Mouse (Mus musculus) T-helper 2 cell (primary cell): ENCODE results near the gene Gm20388.
"Not testable (repeated sequence)": the region's sequence is repeated elsewhere in the genome, so short reads cannot be mapped to it uniquely, and the experiment has no call there.

ENCODE experiments used
- in situ Hi-C: fragments of 300-600 bp; cut with MboI, MseI; formaldehyde crosslinking; loops from one replicate; pipeline ENCODE4 v1.15.1; 2025; ENCODE audit warnings: high pct_unique_total_duplicates

Gene Gm20388

GRCm38 (mm10) chr8:123912265-123912664 is 4001.6 kb downstream of the Gm20388 start:
- in situ Hi-C loops = no loop called here

- in situ Hi-C loops = no loop called here
These were observed 4004.0 kb downstream of the Gm20388 start for GRCm38 (mm10) chr8:123914635-123915034.

GRCm38 (mm10) chr8:123924719-123925118 is 4014.1 kb downstream of the Gm20388 start:
- in situ Hi-C loops = no loop called here

GRCm38 (mm10) chr8:123925671-123926070 is 4015.0 kb downstream of the Gm20388 start:
- in situ Hi-C loops = no loop called here

- in situ Hi-C loops = no loop called here
These were observed 4018.4 kb downstream of the Gm20388 start for GRCm38 (mm10) chr8:123929026-123929425.

- in situ Hi-C loops = no loop called here
These were observed 4038.5 kb downstream of the Gm20388 start, which contains the start of gene Nup133 for GRCm38 (mm10) chr8:123948942-123949685. TSS of gene Nup133 (minus strand) at chr8:123949265.

GRCm38 (mm10) chr8:123949686-123949986 is 4039.0 kb downstream of the Gm20388 start:
- in situ Hi-C loops = no loop called here

- in situ Hi-C loops = no loop called here
These were observed 4039.6 kb downstream of the Gm20388 start for GRCm38 (mm10) chr8:123950077-123950802.

GRCm38 (mm10) chr8:123953686-123954085 is 4043.0 kb downstream of the Gm20388 start:
- in situ Hi-C loops = no loop called here

GRCm38 (mm10) chr8:123954246-123954645 is 4043.6 kb downstream of the Gm20388 start:
- in situ Hi-C loops = no loop called here

- in situ Hi-C loops = no loop called here
These were observed 4047.5 kb downstream of the Gm20388 start for GRCm38 (mm10) chr8:123958130-123958529.

GRCm38 (mm10) chr8:123959473-123959872 is 4048.8 kb downstream of the Gm20388 start:
- in situ Hi-C loops = no loop called here

- in situ Hi-C loops = no loop called here
These were observed 4049.4 kb downstream of the Gm20388 start for GRCm38 (mm10) chr8:123960056-123960455.

- in situ Hi-C loops = not testable (repeated sequence)
These were observed 4049.9 kb downstream of the Gm20388 start for GRCm38 (mm10) chr8:123960556-123960955.

- in situ Hi-C loops = no loop called here
These were observed 4050.7 kb downstream of the Gm20388 start for GRCm38 (mm10) chr8:123961371-123961770.

- in situ Hi-C loops = no loop called here
These were observed 4056.3 kb downstream of the Gm20388 start for GRCm38 (mm10) chr8:123966896-123967295.

GRCm38 (mm10) chr8:123973495-123973894 is 4062.9 kb downstream of the Gm20388 start:
- in situ Hi-C loops = no loop called here

GRCm38 (mm10) chr8:123977499-123977898 is 4066.9 kb downstream of the Gm20388 start:
- in situ Hi-C loops = no loop called here

- in situ Hi-C loops = no loop called here
These were observed 4067.7 kb downstream of the Gm20388 start for GRCm38 (mm10) chr8:123978166-123978838.

- in situ Hi-C loops = no loop called here
These were observed 4068.3 kb downstream of the Gm20388 start for GRCm38 (mm10) chr8:123978926-123979325.

- in situ Hi-C loops = no loop called here
These were observed 4069.6 kb downstream of the Gm20388 start for GRCm38 (mm10) chr8:123980239-123980638.

GRCm38 (mm10) chr8:123981674-123982073 is 4071.0 kb downstream of the Gm20388 start:
- in situ Hi-C loops = no loop called here
